Mouse (Mus musculus): ENCODE measurements around the gene Ripor1. TPM values are rescaled to one million over a fixed set of nuclear protein-coding genes. Genes with fewer than 3 reads are reported as not detected.

The Ripor1 gene
- total and polyA plus RNA-seq, 2 experiments from 2014 or later: 15.9 to 22.2 TPM

- DNase-seq (ENCODE audit: low spot score) (peak; percentile 90), ATAC-seq (ENCODE audit: insufficient read depth, low read depth) (peak; percentile 82)
- Histone ChIP-seq H3K9ac (replicated peaks; ENCODE audit: low read depth, low read length) (peak overlapping the region; percentile 85), H3K36me3 (replicated peaks; ENCODE audit: control insufficient read depth, insufficient read depth, low read length) (peaks cover 4% of the 10 kb centered on the region; the same call in 1 of the 2 replicates), H3K27me3 (ENCODE audit: control insufficient read depth, insufficient read depth, low read length) (no peaks in the 10 kb centered on the region), H3K4me3 (ENCODE audit: low read depth, low read length) (peak overlapping the region; percentile 85), H3K9me3 (replicated peaks; ENCODE audit: control insufficient read depth, low read length) (no peaks in the 10 kb centered on the region), H3K4me2 (ENCODE audit: low read depth, low read length) (peak overlapping the region; percentile 81), H3K4me1 (ENCODE audit: control insufficient read depth, insufficient read depth) (peaks cover 20% of the 10 kb centered on the region), H3K27ac (ENCODE audit: low read depth) (peak overlapping the region; percentile 94)
- under 1% methylated on average over 29 of the region's 30 CpGs for WGBS
- TF ChIP-seq EP300 (IDR thresholded peaks at IDR 0.05; ENCODE audit: low read depth) (no peak), CTCF (IDR thresholded peaks at IDR 0.05; ENCODE audit: low read depth) (no peak)
These were observed 1.4 kb downstream of the Ripor1 start for GRCm38 (mm10) chr8:105606189-105607023.

- Histone ChIP-seq H3K4me2 (ENCODE audit: low read depth, low read length) (peak overlapping the region; percentile 81), H3K9ac (replicated peaks; ENCODE audit: low read depth, low read length) (peak overlapping the region; percentile 43), H3K36me3 (replicated peaks; ENCODE audit: control insufficient read depth, insufficient read depth, low read length) (peaks cover 4% of the 10 kb centered on the region; the same call in 1 of the 2 replicates), H3K4me3 (ENCODE audit: low read depth, low read length) (peak overlapping the region; percentile 85), H3K27me3 (ENCODE audit: control insufficient read depth, insufficient read depth, low read length) (no peaks in the 10 kb centered on the region), H3K9me3 (replicated peaks; ENCODE audit: control insufficient read depth, low read length) (no peaks in the 10 kb centered on the region), H3K27ac (ENCODE audit: low read depth) (peak overlapping the region; percentile 94), H3K4me1 (ENCODE audit: control insufficient read depth, insufficient read depth) (peaks cover 20% of the 10 kb centered on the region)
- DNase-seq (ENCODE audit: low spot score) (no peak), ATAC-seq (ENCODE audit: insufficient read depth, low read depth) (no peak)
- TF ChIP-seq CTCF (IDR thresholded peaks at IDR 0.05; ENCODE audit: low read depth): no peak
- no peak for TF ChIP-seq EP300 (IDR thresholded peaks at IDR 0.05; ENCODE audit: low read depth)
- WGBS: 5% methylated on average over 10 of the region's 10 CpGs
These were observed 2.0 kb downstream of the Ripor1 start for GRCm38 (mm10) chr8:105607062-105607461.

GRCm38 (mm10) chr8:105607684-105608083 is 2.6 kb downstream of the Ripor1 start:
- Histone ChIP-seq H3K27ac (ENCODE audit: low read depth) (no peak overlapping the region), H3K9me3 (replicated peaks; ENCODE audit: control insufficient read depth, low read length) (no peaks in the 10 kb centered on the region), H3K4me2 (ENCODE audit: low read depth, low read length) (peak overlapping the region; percentile 81; the same call in 1 of the 2 replicates), H3K4me3 (ENCODE audit: low read depth, low read length) (no peak overlapping the region), H3K36me3 (replicated peaks; ENCODE audit: control insufficient read depth, insufficient read depth, low read length) (peaks cover 4% of the 10 kb centered on the region; the same call in 1 of the 2 replicates), H3K4me1 (ENCODE audit: control insufficient read depth, insufficient read depth) (peaks cover 20% of the 10 kb centered on the region), H3K27me3 (ENCODE audit: control insufficient read depth, insufficient read depth, low read length) (no peaks in the 10 kb centered on the region), H3K9ac (replicated peaks; ENCODE audit: low read depth, low read length) (no peak overlapping the region)
- WGBS: 33% methylated on average over 4 of the region's 4 CpGs
- DNase-seq (ENCODE audit: low spot score): no peak
- ATAC-seq (ENCODE audit: insufficient read depth, low read depth): no peak
- TF ChIP-seq EP300 (IDR thresholded peaks at IDR 0.05; ENCODE audit: low read depth) (no peak), CTCF (IDR thresholded peaks at IDR 0.05; ENCODE audit: low read depth) (peak; percentile 48)

GRCm38 (mm10) chr8:105609355-105609754 is 4.3 kb downstream of the Ripor1 start:
- Histone ChIP-seq H3K27me3 (ENCODE audit: control insufficient read depth, insufficient read depth, low read length) (no peaks in the 10 kb centered on the region), H3K36me3 (replicated peaks; ENCODE audit: control insufficient read depth, insufficient read depth, low read length) (peaks cover 4% of the 10 kb centered on the region; the same call in 1 of the 2 replicates), H3K9me3 (replicated peaks; ENCODE audit: control insufficient read depth, low read length) (no peaks in the 10 kb centered on the region), H3K4me2 (ENCODE audit: low read depth, low read length) (no peak overlapping the region), H3K4me1 (ENCODE audit: control insufficient read depth, insufficient read depth) (peaks cover 34% of the 10 kb centered on the region), H3K27ac (ENCODE audit: low read depth) (no peak overlapping the region), H3K9ac (replicated peaks; ENCODE audit: low read depth, low read length) (no peak overlapping the region), H3K4me3 (ENCODE audit: low read depth, low read length) (no peak overlapping the region)
- ATAC-seq (ENCODE audit: insufficient read depth, low read depth) (no peak), DNase-seq (ENCODE audit: low spot score) (no peak)
- WGBS: 56% methylated on average over 2 of the region's 2 CpGs
- TF ChIP-seq CTCF (IDR thresholded peaks at IDR 0.05; ENCODE audit: low read depth) (no peak), EP300 (IDR thresholded peaks at IDR 0.05; ENCODE audit: low read depth) (no peak)

- no peak overlapping the region for H3K4me2 ChIP-seq (ENCODE audit: low read depth, low read length)
- TF ChIP-seq CTCF (IDR thresholded peaks at IDR 0.05; ENCODE audit: low read depth) (no peak), EP300 (IDR thresholded peaks at IDR 0.05; ENCODE audit: low read depth) (no peak)
- no peak for ATAC-seq (ENCODE audit: insufficient read depth, low read depth)
- H3K9me3 ChIP-seq (replicated peaks; ENCODE audit: control insufficient read depth, low read length): no peaks in the 10 kb centered on the region
- H3K4me1 ChIP-seq (ENCODE audit: control insufficient read depth, insufficient read depth): peaks cover 34% of the 10 kb centered on the region
- no peaks in the 10 kb centered on the region for H3K27me3 ChIP-seq (ENCODE audit: control insufficient read depth, insufficient read depth, low read length)
- H3K36me3 ChIP-seq (replicated peaks; ENCODE audit: control insufficient read depth, insufficient read depth, low read length): peaks cover 5% of the 10 kb centered on the region; the same call in 1 of the 2 replicates
- H3K4me3 ChIP-seq (ENCODE audit: low read depth, low read length): no peak overlapping the region
- H3K9ac ChIP-seq (replicated peaks; ENCODE audit: low read depth, low read length): no peak overlapping the region
- DNase-seq (ENCODE audit: low spot score): no peak
- WGBS: 58% methylated on average over 4 of the region's 4 CpGs
- no peak overlapping the region for H3K27ac ChIP-seq (ENCODE audit: low read depth)
These were observed 4.7 kb downstream of the Ripor1 start for GRCm38 (mm10) chr8:105609771-105610170.
